Mouse (Mus musculus) spleen, postnatal 4 days (tissue): ENCODE measurements around the gene Gm10972.
"Not testable (repeated sequence)": the region's sequence is repeated elsewhere in the genome, so short reads cannot be mapped to it uniquely, and the experiment has no call there.

Experiments
- DNase-seq, 2 experiments: peaks; one replicate each; pipeline ENCODE4 v3.0.0; 2022; ENCODE audit warnings: low spot score in 2 of 2

The Gm10972 gene

GRCm38 (mm10) chr3:94642495-94643162 lies at the start of gene Gm10972:
Gene Gm10972 (plus strand): TSS chr3:94643112.
- not testable (repeated sequence) for DNase-seq

DNA sequence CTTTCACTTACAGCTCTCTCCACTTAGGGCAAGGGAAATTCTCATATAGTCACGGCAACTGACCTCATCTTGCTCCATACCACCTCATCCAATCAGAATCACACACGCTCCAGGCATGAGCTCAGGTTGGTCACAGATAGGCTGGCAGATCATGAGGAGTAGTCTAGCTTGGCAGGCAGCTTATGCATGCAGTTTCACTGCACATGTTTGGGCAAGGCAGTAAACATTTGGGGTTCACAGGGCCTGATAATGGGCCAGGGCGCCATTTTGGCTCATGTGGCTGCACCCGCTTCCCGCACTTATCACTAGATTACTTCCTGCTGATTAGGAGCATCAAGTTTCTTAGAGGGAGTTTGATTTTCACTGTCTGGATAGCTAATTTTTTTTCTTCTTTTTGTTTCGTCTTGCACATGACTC lies 47.0 kb upstream of the Gm10972 start:
- no peak for DNase-seq

- no peak for DNase-seq
Measured at GRCm38 (mm10) chr3:94597224-94597779, 45.6 kb upstream of the Gm10972 start.

GRCm38 (mm10) chr3:94601959-94602358 lies 41.0 kb upstream of the Gm10972 start:
- peak; percentile 51 to 77 for DNase-seq

- no peak for DNase-seq
Measured at GRCm38 (mm10) chr3:94609621-94610020, 33.3 kb upstream of the Gm10972 start.

DNA sequence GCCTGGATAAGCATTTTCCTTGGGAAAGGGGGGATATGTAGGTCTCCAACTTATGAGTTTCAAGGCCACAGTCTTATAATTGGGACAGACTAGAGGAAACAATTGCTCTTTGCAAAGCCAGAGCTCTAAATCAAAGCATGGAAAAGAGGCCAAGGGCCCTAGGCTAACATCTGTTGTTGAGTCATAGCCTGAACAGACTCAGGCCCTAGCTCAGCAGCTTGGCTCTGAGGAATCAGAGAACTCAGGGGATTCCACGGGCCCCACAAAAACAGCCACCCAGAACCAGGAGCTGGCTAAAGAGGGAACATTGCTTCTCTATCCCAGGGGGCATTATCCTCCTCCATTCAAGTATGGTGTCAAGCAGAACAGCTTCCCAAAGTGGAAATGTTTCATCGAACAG lies 32.3 kb upstream of the Gm10972 start:
- DNase-seq: no peak

GRCm38 (mm10) chr3:94611343-94611742 lies 31.6 kb upstream of the Gm10972 start:
- DNase-seq: no peak

- no peak for DNase-seq
Measured at GRCm38 (mm10) chr3:94611834-94612233, 31.1 kb upstream of the Gm10972 start.

GRCm38 (mm10) chr3:94612274-94612673 lies 30.6 kb upstream of the Gm10972 start:
- no peak for DNase-seq

- DNase-seq: no peak
Measured at GRCm38 (mm10) chr3:94613258-94613878, 29.5 kb upstream of the Gm10972 start.

DNA sequence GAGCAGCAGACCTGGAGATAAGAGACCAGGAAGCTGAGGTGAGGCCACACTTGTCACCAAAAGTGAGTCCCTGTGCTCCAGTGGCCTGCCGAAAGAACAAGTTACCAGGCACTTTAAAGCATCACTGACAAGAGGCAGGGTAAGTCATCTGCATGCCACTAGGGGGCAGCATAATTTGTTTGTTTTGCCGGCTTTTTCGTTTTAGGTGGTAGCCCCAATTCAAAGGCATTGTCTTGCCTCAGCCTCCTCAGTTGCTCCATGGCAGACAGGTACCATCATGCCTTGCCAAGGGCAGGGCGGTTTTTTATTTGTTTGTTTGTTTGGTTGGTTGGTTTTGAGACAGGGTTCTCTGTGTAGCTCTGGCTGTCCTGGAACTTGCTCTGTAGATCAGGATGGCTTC lies 26.2 kb upstream of the Gm10972 start:
- DNase-seq: peak; percentile 52 to 80

DNA sequence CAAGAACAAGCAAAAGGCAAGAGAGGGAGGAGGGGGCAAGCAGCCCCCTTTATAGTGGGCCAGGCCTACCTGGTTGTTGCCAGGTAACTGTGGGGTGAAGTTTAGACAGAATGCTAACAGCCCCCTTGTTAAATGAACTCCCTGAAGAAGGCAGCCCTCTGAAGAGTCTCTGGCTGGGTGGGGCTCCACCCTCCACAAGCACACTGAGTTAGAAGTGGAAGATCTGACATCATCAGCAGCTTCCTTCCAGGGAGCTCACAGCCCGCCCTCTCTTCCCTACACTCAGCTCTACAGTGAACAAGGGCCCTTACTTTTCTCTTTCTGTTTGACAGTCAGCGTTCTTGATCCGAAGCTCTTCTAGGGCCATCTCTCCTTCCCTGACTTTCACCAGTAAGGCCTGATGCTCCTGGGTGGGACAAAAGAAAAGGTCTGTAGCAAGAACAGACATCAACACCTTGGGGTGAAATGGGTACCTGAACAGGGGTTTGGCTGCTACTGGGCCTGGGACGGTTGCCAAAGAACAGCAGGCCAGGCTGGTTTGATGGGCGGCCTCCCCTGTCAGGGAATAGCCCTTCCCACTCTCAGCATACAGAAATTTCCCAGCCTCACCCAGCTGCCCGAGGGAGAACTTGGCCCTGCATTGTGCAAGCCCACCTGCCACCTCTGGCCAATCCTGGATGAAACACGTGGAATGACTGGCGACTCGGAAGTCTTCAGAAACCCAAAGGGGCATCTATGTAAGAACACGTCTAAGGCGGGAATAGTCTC lies 21.0 kb upstream of the Gm10972 start:
- no peak for DNase-seq

GRCm38 (mm10) chr3:94622550-94622949 lies 20.4 kb upstream of the Gm10972 start:
- no peak for DNase-seq

DNA sequence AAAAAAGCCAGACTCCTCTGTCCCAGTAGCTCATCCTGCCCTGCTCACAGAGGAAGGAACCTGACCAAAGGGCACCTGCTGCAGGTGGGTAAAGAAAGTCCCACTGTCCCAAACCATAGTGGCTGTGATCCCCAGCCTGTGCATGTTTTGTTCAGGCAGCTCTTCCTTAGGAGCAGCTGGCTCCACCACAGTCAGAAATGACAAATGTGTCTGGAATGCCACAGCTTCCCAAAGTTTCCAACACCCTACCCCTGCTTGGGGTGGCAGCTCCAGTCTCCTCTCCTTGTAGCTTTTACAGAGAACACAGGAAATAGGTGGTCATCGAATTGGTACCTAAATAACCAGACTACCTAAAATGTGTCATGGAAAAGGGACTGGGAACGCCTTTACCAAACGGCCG lies 18.6 kb upstream of the Gm10972 start:
- DNase-seq: no peak

- no peak for DNase-seq
Measured at GRCm38 (mm10) chr3:94628712-94629111, 14.2 kb upstream of the Gm10972 start.

DNA sequence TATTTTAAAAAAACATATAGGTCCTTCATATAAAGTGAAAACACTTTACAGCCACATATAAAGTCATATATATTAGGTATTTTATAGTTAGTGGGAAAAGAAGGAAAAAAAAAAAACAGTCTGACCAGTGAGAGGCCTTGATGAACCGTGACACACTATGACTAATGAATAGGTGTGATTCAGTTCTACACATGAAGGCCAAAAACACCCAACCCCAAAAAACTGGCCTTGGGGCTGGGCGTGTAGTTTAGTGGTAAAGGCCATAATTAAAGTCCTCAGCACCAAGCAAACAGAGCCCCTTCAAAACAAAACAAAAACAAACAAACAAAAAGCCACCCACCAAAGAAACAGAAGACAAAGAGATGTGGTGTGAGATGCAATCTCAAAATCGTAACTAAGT lies 13.0 kb upstream of the Gm10972 start:
- DNase-seq: no peak

- DNase-seq: no peak
Measured at GRCm38 (mm10) chr3:94648755-94649590, 6.1 kb downstream of the Gm10972 start.

- no peak for DNase-seq
Measured at GRCm38 (mm10) chr3:94650409-94650808, 7.5 kb downstream of the Gm10972 start.

- not testable (repeated sequence) for DNase-seq
Measured at GRCm38 (mm10) chr3:94653967-94654366, 11.1 kb downstream of the Gm10972 start.

GRCm38 (mm10) chr3:94657852-94658739 lies 15.2 kb downstream of the Gm10972 start:
- not testable (repeated sequence) for DNase-seq

GRCm38 (mm10) chr3:94658740-94659095 lies 15.8 kb downstream of the Gm10972 start, which contains the start of gene Tuft1:
Gene Tuft1 (minus strand): TSS chr3:94658872.
- peak; percentile 85 to 88 for DNase-seq
